Mouse (Mus musculus): ENCODE measurements at regions not wholly inside any gene's neighbourhood (a gene's known extent, or its start where the extent isn't known, plus 50 kb on each side); places are given as distances from the start of the nearest gene placed in this dataset.

DNA sequence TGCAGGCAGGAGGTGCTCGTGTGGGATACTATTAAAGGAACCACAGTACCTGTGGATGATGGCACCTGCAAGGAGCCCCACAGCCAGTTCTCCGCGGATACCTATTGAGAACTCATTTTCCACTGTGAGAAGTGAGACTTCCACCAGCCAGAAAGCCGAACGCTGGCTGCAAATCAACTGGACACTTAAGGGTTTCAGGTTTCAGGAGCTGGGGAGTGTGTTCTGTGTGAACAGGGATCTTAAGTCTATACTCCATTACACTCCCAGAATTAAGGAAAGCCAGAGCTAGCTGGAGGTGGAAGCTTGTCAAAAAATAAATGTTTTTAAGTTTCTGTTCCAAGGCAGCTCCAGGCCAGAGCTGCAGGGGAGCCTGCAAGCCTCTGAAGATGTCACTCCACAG is 99.8 kb upstream of the Rybp start:
- TF ChIP-seq CTCF (IDR thresholded peaks at IDR 0.05; ENCODE audit: extremely low read depth, insufficient read depth, low read length) (no peak), POLR2A (IDR thresholded peaks at IDR 0.05; ENCODE audit: extremely low read depth, insufficient read depth, low read length) (no peak)

Data from cortical plate, adult 2 months (tissue).